Mouse (Mus musculus): ENCODE measurements at regions not wholly inside any gene's neighbourhood (a gene's known extent, or its start where the extent isn't known, plus 50 kb on each side); places are given as distances from the start of the nearest gene placed in this dataset.
"Not testable (repeated sequence)": the region's sequence is repeated elsewhere in the genome, so short reads cannot be mapped to it uniquely, and the experiment has no call there.

GRCm38 (mm10) chr1:148249376-148249775 lies 1711.7 kb downstream of the Pla2g4a start:
- Histone ChIP-seq H3K4me1 (ENCODE audit: insufficient read depth, low read length) (no peaks in the 10 kb centered on the region), H3K4me2 (ENCODE audit: low read depth, low read length) (no peak overlapping the region), H3K27me3 (ENCODE audit: insufficient read depth, low read length) (no peaks in the 10 kb centered on the region), H3K4me3 (ENCODE audit: low read length) (no peak overlapping the region), H3K9me3 (ENCODE audit: low read length) (no peaks in the 10 kb centered on the region), H3K27ac (no peak overlapping the region), H3K9ac (replicated peaks; ENCODE audit: low read length) (no peak overlapping the region), H3K36me3 (ENCODE audit: insufficient read depth, low read length) (no peaks in the 10 kb centered on the region)
- ATAC-seq (no peak), DNase-seq (ENCODE audit: low spot score) (peak; percentile 39)
- 69% methylated on average over 2 of the region's 2 CpGs for WGBS
- TF ChIP-seq CTCF (IDR thresholded peaks at IDR 0.05; ENCODE audit: low read depth) = no peak

GRCm38 (mm10) chr1:148246661-148247060 lies 1714.4 kb downstream of the Pla2g4a start:
- Histone ChIP-seq H3K4me1 (ENCODE audit: insufficient read depth, low read length) (no peaks in the 10 kb centered on the region), H3K36me3 (ENCODE audit: insufficient read depth, low read length) (no peaks in the 10 kb centered on the region), H3K27me3 (ENCODE audit: insufficient read depth, low read length) (no peaks in the 10 kb centered on the region), H3K27ac (no peak overlapping the region), H3K9ac (replicated peaks; ENCODE audit: low read length) (no peak overlapping the region), H3K4me2 (ENCODE audit: low read depth, low read length) (no peak overlapping the region), H3K9me3 (ENCODE audit: low read length) (no peaks in the 10 kb centered on the region), H3K4me3 (ENCODE audit: low read length) (no peak overlapping the region)
- DNase-seq (ENCODE audit: low spot score) (peak; percentile 12), ATAC-seq (no peak)
- 52% methylated on average over 2 of the region's 2 CpGs for WGBS
- TF ChIP-seq CTCF (IDR thresholded peaks at IDR 0.05; ENCODE audit: low read depth) = no peak

GRCm38 (mm10) chr1:148227396-148227795 lies 1732.8 kb downstream of the Brinp3 start:
- not testable (repeated sequence) for H3K4me3 ChIP-seq (ENCODE audit: low read length); H3K27ac ChIP-seq; H3K27me3 ChIP-seq (ENCODE audit: insufficient read depth, low read length); H3K4me1 ChIP-seq (ENCODE audit: insufficient read depth, low read length); H3K4me2 ChIP-seq (ENCODE audit: low read depth, low read length); H3K36me3 ChIP-seq (ENCODE audit: insufficient read depth, low read length); H3K9ac ChIP-seq (replicated peaks; ENCODE audit: low read length); H3K9me3 ChIP-seq (ENCODE audit: low read length)
- DNase-seq (ENCODE audit: low spot score) = peak; percentile 31
- WGBS = 71% methylated on average over 12 of the region's 12 CpGs
- peak; percentile 51; the same call in 1 of the 2 replicates for ATAC-seq
